Mouse (Mus musculus) G1E-ER4 (cell line): Measurements from ENCODE around the gene Eid1. TPM values are rescaled to one million over a fixed set of nuclear protein-coding genes. Genes with fewer than 3 reads are reported as not detected.

Experiments used
- GATA1 ChIP-seq: IDR thresholded peaks from one replicate; pipeline ENCODE4 v1.8.0; 2012; ENCODE audit warnings: low read length, inconsistent platforms
- polyA plus RNA-seq: library from polyadenylated mRNA; stranded (reverse); fragments of >175 nt; gene quantifications from 2 replicates; pipeline ENCODE4 v1.2.3, GENCODE M21; 2012

The Eid1 gene
- polyA plus RNA-seq, 1 experiment: not detected

DNA sequence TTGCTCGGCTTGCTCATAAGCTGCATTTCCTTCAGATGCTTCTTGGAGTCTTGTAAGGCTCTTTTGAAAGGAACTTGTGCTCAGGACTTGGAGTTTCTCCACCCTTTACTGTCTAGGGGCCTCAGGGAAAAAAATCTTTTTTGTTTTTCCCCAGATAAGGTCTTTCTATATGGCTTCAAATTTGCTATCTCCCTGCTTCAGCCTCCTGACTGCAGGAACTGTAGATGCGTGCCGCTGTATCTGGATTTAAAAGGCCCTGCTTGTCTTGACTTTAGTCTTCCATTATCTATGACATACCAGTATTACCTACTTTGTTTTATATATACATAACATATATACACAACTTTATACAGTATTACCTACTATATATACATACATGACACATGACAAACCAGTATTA, 10.4 kb upstream of the Eid1 start:
- TF ChIP-seq GATA1: no peak

DNA sequence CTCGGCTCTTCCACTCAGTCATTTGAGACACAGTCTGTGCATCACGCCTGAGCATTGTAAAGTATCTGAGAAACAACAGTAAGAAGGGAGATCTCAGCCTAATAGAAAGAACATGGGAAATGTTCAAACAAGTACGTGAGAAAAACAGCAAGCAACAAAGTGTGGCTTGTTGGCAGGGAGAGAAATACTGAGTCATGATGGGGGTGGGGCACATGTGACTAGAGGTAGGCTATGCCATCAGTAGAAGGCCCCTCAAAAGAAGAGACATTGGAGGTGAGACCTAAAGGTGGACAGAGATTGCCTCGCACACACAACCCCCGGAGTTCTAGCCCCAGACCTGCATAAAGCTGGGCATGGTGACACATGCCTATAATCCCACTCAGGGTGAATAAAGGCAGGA, 7.7 kb upstream of the Eid1 start:
- no peak for TF ChIP-seq GATA1

DNA sequence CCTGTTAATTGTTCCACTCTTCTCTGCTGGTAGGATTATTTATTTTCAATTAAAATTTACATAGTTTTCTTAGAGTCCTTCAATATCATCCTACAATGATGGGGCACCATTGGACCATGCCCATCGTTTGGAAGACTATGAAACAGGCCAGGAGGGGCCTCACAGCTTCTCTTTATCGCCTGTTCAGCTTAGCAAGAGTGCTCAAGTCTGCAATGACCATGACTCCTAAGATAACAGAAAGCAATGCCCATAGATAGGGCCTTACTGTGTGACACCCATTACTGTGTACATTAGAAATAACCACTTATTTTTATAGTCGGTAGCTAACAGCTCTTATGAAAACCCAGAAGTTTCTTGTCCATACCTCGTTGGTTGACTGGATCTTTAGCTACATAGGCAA, 7.0 kb upstream of the Eid1 start:
- TF ChIP-seq GATA1: no peak

- TF ChIP-seq GATA1: no peak
These were observed 6.2 kb upstream of the Eid1 start for GRCm38 (mm10) chr2:125666668-125667067.

DNA sequence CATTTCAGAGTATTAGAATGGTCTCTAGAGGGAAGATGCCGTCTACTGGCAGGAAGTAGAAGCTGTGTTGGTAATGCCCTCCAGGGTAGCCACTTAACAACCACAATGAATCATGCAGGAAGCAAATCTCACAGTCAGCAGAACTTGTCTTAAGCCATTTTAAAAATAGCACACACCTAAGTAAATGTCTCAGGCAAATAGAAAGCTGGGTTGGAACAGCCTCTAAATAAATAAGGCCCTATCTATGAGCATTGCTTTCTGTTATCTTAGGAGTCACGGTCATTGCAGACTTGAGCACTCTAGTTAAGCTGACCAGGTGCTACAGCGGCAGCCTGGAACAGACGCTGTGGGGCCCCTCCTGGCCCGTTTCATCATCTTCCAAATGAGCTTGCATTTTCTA, 5.7 kb upstream of the Eid1 start:
- TF ChIP-seq GATA1: no peak

DNA sequence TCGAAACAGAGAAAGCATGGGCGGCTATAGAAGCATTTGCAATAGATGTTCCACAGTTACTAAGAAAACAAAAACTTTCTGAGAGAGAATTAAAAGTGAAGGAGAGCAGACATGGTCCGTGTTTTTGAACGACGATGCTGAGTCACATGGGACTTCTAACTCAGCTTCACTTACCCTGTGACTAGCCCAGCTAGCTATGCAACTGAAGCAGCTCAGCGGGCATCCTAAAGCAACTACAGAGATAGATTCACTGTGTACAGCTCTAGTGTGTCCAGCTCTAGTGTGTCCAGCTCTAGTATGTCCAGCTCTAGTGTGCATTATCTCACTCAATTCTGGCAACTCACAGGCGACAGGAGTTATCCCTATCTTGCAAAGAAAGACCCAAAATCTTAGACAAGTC, 5.2 kb upstream of the Eid1 start:
- TF ChIP-seq GATA1: no peak

DNA sequence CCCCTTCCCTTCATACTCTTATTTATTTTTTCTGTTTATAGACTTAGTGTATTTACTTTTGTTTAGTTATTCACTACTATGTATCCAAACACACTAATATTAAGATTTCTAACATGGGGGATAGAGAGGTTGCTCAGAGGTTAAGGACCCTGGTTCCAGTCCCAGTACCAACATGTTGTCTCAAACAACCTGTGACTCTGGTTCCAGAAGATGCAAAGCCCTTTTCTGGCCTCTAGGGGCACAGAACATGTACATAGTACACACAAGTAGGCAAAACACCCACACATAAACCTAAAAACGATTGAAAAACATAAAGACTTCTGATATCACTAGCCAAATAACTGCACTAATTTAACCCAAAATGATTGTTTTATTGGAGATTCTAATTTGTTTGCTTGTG, 2.0 kb upstream of the Eid1 start:
- TF ChIP-seq GATA1: no peak

- no peak for TF ChIP-seq GATA1
These were observed 333 bp upstream of the Eid1 start for GRCm38 (mm10) chr2:125672568-125672956.

GRCm38 (mm10) chr2:125681811-125682210, 8.9 kb downstream of the Eid1 start:
- TF ChIP-seq GATA1: no peak

- no peak for TF ChIP-seq GATA1
These were observed 11.0 kb downstream of the Eid1 start for GRCm38 (mm10) chr2:125683895-125684294.

- no peak for TF ChIP-seq GATA1
These were observed 11.9 kb downstream of the Eid1 start for GRCm38 (mm10) chr2:125684559-125685440.

- TF ChIP-seq GATA1: no peak
These were observed 12.7 kb downstream of the Eid1 start for GRCm38 (mm10) chr2:125685441-125686150.

DNA sequence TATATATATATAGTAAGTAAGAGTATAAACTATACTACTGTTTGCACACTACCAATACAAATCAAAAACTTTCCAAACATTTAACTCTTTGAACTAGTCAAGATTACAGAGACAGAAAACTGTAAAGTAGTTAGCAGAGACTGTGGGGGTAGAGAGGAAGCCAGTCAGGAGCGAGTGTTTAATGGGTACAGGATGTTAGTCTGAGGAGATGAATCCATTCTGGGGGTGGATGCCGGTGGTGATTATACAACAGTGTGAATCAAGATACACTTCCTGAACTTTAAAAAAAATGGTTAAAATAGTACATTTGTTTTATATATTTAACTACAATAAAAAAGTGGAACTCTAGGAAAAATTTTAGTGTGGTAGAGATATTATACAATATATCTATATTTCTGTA, 19.1 kb downstream of the Eid1 start:
- no peak for TF ChIP-seq GATA1

DNA sequence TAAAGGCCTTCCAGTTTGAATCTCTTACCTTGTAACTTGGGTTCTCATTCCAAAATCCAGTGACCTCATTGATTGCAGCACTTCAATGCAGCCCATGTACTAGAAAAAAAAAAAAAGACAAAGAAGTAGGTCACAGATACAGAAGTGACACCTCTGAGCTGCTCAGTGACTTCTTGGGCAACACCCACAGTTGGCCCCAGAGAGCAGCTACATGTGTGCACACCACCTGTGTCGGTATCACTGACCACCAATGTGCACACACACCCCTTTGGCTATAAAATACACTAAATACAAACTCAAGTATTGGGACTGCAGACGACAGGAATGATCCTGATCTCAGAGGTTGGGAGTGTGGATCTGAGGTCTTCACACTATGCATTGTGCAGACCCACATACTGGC, 21.9 kb downstream of the Eid1 start:
- TF ChIP-seq GATA1: no peak

GRCm38 (mm10) chr2:125696219-125696618, 23.3 kb downstream of the Eid1 start:
- no peak for TF ChIP-seq GATA1

GRCm38 (mm10) chr2:125701606-125702005, 28.7 kb downstream of the Eid1 start:
- TF ChIP-seq GATA1: no peak

- TF ChIP-seq GATA1: no peak
These were observed 30.0 kb downstream of the Eid1 start for GRCm38 (mm10) chr2:125702851-125703250.
